Mouse (Mus musculus): Measurements from ENCODE around the gene Xdh.

- TF ChIP-seq POLR2A (IDR thresholded peaks at IDR 0.05; ENCODE audit: low read depth, low read length) (no peak), CTCF (IDR thresholded peaks at IDR 0.05; ENCODE audit: extremely low read depth, insufficient read length, insufficient replicate concordance, low read depth, low read length) (no peak)
These were observed 69.7 kb downstream of the Xdh start for GRCm38 (mm10) chr17:73880286-73880685.

Data from small intestine, adult 2 months (tissue).